Mouse (Mus musculus): ENCODE results near the gene Ctu1.

Gene Ctu1

GRCm38 (mm10) chr7:43671809-43672580 lies at the start of gene Ctu1:
Ctu1 (plus strand) TSS chr7:43672016.
- no peak for TF ChIP-seq GATA4 (IDR thresholded peaks at IDR 0.05; ENCODE audit: insufficient replicate concordance, low read length)

GRCm38 (mm10) chr7:43622927-43623326 lies 48.9 kb upstream of the Ctu1 start:
- no peak for TF ChIP-seq GATA4 (IDR thresholded peaks at IDR 0.05; ENCODE audit: insufficient replicate concordance, low read length)

DNA sequence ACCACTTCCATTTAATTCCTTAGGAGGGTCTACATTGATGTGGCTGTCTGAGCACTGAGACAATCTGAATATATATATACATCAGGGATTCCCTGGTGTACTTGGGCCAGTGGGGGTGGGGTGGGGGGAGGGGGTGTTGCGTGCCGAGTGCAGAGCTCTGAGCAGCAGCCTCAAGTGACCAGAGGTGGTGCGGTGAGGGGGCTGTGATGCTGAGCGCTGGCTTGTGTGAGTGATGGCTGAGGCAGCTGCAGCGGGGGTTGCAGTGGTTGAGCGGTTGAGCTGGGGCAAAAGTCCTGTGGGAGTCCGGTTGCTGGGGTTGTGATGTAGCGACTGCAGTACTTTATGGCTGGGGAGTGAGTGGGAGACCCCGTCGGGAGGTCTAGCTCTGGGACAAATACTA lies 48.0 kb upstream of the Ctu1 start:
- no peak for TF ChIP-seq GATA4 (IDR thresholded peaks at IDR 0.05; ENCODE audit: insufficient replicate concordance, low read length)

DNA sequence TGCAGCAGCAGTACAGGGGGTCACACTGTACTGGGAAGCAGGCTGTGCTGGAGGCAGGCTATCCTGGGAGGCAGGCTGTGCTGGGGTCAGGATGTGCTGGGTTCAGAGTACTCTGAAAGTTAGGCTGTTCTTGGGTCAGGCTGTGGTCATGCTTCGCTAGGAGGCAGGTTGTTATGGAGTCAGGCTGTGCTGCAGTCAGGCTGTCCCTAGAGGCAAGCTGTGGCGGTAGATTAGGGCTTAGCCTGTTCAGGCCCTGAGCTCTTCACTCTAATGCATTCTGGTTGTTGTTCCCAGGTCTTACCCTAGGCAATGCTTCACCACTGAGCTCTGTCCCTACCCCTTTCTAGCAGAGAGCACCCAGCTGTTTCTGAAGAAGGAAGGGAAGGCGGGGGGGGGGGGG lies 46.8 kb upstream of the Ctu1 start:
- no peak for TF ChIP-seq GATA4 (IDR thresholded peaks at IDR 0.05; ENCODE audit: insufficient replicate concordance, low read length)

DNA sequence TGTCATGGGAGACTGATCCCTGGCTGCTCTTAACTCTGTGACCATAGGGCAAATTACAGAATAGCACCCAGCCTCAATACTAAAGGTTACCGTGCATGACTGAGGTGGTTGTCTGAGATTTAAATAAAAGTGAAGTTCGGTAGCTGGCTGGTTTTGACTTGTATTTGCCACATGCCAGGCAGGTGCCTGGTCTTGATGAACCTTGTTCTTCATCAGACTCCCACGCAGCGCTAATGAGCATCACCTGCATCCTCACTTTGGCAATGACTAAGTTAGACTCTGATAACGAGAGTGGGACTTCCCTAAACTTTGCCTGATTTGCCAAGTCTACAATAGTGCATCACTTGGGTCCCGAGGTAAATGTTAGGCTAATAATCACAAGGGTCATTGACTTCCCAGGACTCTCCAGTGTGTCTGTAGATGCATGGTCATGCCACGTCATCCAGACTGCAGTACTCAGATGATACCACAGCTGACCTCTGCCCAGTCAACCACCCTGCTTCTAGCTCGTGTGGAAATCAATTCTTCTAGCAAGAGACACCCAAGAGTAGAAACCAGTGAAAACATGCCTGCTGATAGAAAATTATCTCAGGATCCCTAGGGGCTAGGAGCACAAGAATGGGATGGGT lies 45.9 kb upstream of the Ctu1 start:
- no peak for TF ChIP-seq GATA4 (IDR thresholded peaks at IDR 0.05; ENCODE audit: insufficient replicate concordance, low read length)

DNA sequence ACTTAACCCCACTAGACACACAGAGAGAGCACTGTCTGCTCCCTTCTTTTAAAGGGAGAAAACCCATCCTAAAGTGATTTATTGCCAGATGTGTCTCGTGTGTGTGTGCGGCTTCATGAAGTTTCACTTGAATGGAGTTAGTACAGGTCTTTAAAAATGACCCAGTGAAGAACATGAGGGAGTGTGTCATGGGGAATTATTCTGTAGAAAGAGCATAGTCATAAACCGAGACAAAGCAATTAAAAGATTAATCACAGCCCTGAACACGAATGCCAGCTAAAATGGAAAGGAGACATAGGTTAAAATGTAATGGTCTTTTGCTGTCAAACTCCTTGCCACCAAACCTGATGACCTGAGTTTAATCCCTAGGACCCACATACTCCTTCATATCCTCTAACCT lies 37.9 kb upstream of the Ctu1 start:
- no peak for TF ChIP-seq GATA4 (IDR thresholded peaks at IDR 0.05; ENCODE audit: insufficient replicate concordance, low read length)

- TF ChIP-seq GATA4 (IDR thresholded peaks at IDR 0.05; ENCODE audit: insufficient replicate concordance, low read length): no peak
These were observed 37.3 kb upstream of the Ctu1 start, which contains the start of gene Ceacam18 for GRCm38 (mm10) chr7:43634500-43634899. Ceacam18 (plus strand) TSS chr7:43634707.

- no peak for TF ChIP-seq GATA4 (IDR thresholded peaks at IDR 0.05; ENCODE audit: insufficient replicate concordance, low read length)
These were observed 35.6 kb upstream of the Ctu1 start for GRCm38 (mm10) chr7:43636194-43636593.

DNA sequence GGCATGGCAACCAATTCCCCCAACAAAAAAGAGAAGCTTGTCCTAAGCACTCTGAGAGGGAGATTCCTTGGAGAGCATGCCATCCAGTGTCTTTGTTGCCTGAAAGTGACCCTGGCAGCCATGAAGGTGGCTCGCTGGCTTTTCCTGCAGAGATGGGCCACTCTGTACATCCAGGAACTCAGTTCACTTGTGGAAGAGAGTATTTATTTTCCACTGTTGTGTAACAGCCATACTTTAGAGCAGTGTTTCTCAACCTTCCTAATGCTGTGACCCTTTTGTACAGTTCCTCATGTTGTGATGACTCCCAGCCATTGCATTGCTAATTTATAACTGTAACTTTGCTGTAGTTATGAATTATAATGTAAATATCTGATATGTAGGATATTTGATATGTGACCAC lies 34.7 kb upstream of the Ctu1 start:
- TF ChIP-seq GATA4 (IDR thresholded peaks at IDR 0.05; ENCODE audit: insufficient replicate concordance, low read length): no peak

GRCm38 (mm10) chr7:43642587-43642986 lies 29.2 kb upstream of the Ctu1 start:
- no peak for TF ChIP-seq GATA4 (IDR thresholded peaks at IDR 0.05; ENCODE audit: insufficient replicate concordance, low read length)

DNA sequence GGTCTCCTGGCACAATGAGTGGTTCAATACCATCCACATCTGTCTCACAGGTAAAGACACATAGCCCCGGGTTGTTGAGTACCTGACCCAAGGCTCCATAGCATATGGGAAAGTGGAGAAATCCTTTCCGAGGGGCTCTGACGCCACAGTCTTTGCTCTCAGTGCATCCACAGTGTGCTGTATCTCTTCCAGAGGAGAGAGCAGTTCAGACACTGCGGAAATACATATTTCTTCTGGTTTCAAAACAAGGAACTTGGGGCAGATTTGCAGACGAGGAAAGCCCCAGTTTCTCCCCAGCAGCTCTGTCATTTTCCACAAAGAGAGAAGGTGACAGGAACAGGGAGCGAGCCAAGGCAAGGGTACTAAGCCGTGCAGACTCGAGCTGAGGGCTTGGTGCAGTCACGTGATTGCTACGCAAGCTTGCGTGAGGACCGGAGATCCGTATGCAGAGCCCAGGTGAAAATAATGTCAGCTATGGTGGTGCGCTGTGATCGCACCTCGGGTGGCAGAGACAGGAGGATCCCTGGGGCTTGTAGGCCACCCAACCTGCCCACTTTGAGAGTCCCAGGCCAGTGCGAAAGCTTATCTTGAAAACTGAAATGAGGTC lies 28.7 kb upstream of the Ctu1 start:
- TF ChIP-seq GATA4 (IDR thresholded peaks at IDR 0.05; ENCODE audit: insufficient replicate concordance, low read length): no peak

DNA sequence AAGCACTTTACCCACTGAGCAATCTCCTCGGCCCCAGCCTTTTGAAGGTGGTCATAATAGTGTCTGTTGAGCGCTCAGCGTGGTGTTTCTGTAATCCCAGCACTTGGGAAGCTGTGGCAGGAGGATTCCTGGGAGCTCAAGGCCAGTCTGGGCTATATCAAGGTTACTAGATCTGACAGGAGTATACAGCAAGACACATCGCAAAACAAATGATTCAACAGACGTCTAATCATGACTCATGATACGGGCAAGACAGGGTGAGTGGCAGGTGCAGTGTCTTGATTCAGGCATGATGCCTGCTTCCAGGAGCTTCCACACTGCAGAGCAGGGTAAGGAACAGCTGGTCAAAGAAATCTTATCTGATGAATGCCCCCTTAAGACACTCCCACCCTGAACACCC lies 19.1 kb upstream of the Ctu1 start:
- TF ChIP-seq GATA4 (IDR thresholded peaks at IDR 0.05; ENCODE audit: insufficient replicate concordance, low read length): no peak

- TF ChIP-seq GATA4 (IDR thresholded peaks at IDR 0.05; ENCODE audit: insufficient replicate concordance, low read length): no peak
These were observed 17.3 kb upstream of the Ctu1 start for GRCm38 (mm10) chr7:43654519-43654918.

GRCm38 (mm10) chr7:43656232-43656631 lies 15.6 kb upstream of the Ctu1 start:
- TF ChIP-seq GATA4 (IDR thresholded peaks at IDR 0.05; ENCODE audit: insufficient replicate concordance, low read length): no peak

DNA sequence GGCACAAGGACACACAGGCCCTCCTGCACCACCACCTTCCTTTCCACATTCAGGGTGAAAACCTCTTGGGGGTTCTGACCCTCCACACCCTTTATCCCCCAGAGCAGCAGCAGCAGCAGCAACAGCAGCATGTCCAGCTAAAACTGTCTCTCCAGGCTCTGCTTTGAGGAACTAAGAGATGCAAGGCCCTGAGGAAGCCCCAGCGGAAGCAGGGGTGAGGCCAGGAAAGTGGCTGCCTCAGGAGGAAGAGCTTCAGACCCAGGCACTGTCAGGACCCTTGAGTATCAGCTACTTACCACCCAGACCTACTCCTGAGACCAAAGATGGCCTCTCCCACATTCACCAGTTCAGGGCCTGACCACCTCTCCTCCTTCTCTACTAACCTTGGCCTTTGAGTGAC lies 11.8 kb upstream of the Ctu1 start, which contains the start of gene Siglece:
TSS of gene Siglece (minus strand) at position 160 of the 400 bp plus-strand sequence.
- no peak for TF ChIP-seq GATA4 (IDR thresholded peaks at IDR 0.05; ENCODE audit: insufficient replicate concordance, low read length)

DNA sequence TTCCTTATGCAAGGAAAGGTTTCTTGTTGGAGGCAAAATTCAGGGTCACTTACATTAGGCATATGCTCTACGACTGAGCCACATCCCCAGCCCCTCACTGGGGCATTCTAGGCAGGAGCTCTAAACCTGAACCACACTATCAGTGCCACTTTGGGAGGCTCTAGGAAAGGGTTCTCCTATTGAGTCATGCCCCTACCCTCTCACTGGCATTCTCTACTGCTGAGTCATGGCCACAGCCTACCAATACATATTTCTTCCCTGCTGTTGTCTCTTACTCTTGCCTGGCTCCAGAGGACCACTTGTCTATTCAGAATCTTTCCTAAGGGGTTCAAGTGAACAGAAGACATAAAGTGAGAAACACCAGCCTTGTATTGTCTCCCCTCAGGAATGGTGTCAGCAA lies 9.0 kb upstream of the Ctu1 start:
- no peak for TF ChIP-seq GATA4 (IDR thresholded peaks at IDR 0.05; ENCODE audit: insufficient replicate concordance, low read length)

Measured in liver, adult (tissue).